Mouse (Mus musculus) Patski (cell line): ENCODE measurements at regions not wholly inside any gene's neighbourhood (a gene's known extent, or its start where the extent isn't known, plus 50 kb on each side); places are given as distances from the start of the nearest gene placed in this dataset.
"Not testable (repeated sequence)": the region's sequence is repeated elsewhere in the genome, so short reads cannot be mapped to it uniquely, and the experiment has no call there.

Experiments
- ATAC-seq: fragments of 100-300 bp; one replicate; pipeline ENCODE4 v1.8.0; 2021
- CTCF ChIA-PET: fragments of 350-600 bp; sonication (Branson Sonifier 250); formaldehyde crosslinking; loops from one replicate; lab custom pipeline; 2022; ENCODE audit warnings: inconsistent platforms; lab: Charles Lee
- POLR2A ChIA-PET: fragments of 350-600 bp; sonication (Branson Sonifier 250); formaldehyde crosslinking; loops from one replicate; lab custom pipeline; 2022; ENCODE audit warnings: antibody characterized with exemption, inconsistent platforms; lab: Charles Lee
- DNase-seq: peaks from one replicate; pipeline ENCODE4 v3.0.0-alpha.2; 2011; ENCODE audit warnings: low read depth, low spot score
- H3K27me3 ChIP-seq: fragments of 371-371 bp; one replicate; pipeline ENCODE4 v1.5.1; 2021
- CTCF ChIP-seq: fragments of 100-300 bp; IDR thresholded peaks from one replicate; pipeline ENCODE4 v1.5.1; 2021
- in situ Hi-C: fragments of 300-500 bp; cut with MboI; formaldehyde crosslinking; loops from 3 replicates; pipeline ENCODE4 v1.11.1; 2018; ENCODE audit warnings: low pct_unique_long_range_greater_than_20kb, mixed read lengths

DNA sequence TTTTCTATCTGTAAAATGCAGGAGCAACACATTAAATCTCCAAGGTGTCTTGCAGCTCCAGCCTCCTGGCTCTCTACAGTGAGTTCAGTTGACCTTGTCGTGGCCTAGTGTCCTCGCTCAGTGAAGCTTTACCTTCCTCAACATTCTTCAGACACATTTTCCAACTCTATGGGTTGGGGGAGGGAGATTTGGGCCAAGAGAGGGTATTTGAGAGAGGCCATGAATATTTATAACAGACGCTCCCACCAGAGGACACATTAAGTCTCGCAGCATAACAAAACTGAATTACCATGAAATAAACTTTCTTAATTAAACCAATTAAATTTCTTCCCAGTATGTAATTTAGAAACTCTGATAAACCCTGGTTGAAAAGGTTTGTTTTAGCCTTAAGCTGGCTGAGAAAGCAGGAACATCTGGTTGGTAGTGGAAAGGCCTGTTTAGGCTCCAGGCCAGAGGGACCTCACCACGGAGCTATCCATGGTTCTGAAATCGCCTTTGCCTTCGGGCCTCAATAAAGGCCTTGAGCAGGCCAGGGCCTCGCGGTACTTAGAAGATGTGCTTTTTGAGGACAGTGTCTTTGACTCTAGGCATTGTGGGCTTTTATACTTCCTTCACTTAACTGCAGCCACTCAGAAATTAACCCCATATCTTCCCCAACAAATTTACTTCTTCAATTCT, 109.9 kb downstream of the Dmrta2 start:
- ATAC-seq (no peak), DNase-seq (peak; percentile 44)
- in situ Hi-C loops = no loop called here
- H3K27me3 ChIP-seq = no peaks in the 10 kb centered on the region
- POLR2A ChIA-PET = no interaction called here
- no peak for TF ChIP-seq CTCF
- CTCF ChIA-PET = no interaction called here

GRCm38 (mm10) chr4:110093040-110093820, 115.4 kb downstream of the Dmrta2 start:
- no peak for TF ChIP-seq CTCF
- in situ Hi-C loops = no loop called here
- no peak for ATAC-seq
- CTCF ChIA-PET = interaction anchor here (0.9 to 1.0 kb wide), 3 partner anchors 9 to 35 kb away, joined by 3 read pairs; no protein-coding TSS in a partner anchor
- POLR2A ChIA-PET = interaction anchor here (0.6 kb wide), 1 partner anchor 1214 kb away, joined by 3 read pairs; no protein-coding TSS in a partner anchor
- DNase-seq = no peak
- H3K27me3 ChIP-seq = no peaks in the 10 kb centered on the region

- TF ChIP-seq CTCF = no peak
- ATAC-seq = no peak
- no peaks in the 10 kb centered on the region for H3K27me3 ChIP-seq
- in situ Hi-C loops = no loop called here
- ChIA-PET POLR2A (no interaction called here), CTCF (interaction anchor here (1.0 kb wide), 1 partner anchor 14 kb away, joined by 3 read pairs; no protein-coding TSS in a partner anchor)
- no peak for DNase-seq
These were observed 116.7 kb downstream of the Dmrta2 start for GRCm38 (mm10) chr4:110094541-110094940.

- ATAC-seq = no peak
- no peak for TF ChIP-seq CTCF
- POLR2A ChIA-PET = no interaction called here
These were observed 118.1 kb downstream of the Dmrta2 start for GRCm38 (mm10) chr4:110095760-110096593.

DNA sequence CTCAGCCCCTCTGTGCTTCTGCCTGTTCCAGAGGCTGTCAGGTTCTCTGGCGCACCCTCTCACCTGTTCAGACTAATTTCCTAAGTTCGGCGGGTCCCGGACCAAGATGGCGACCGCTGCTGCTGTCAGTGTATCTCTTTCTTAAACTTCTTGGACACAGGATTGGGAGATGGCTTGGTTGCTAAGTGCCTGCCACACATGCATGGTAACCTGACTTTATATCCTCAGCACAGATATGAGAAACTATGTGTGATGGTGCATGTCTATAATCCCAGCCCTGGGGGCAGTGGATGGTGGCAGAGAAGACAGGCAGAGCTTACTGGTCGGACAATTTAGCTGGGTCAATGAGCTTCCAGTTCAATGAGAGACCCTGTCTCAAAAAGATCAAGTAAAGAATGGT, 126.3 kb downstream of the Dmrta2 start:
- CTCF ChIA-PET, in situ Hi-C loops, POLR2A ChIA-PET, H3K27me3 ChIP-seq, ATAC-seq, DNase-seq: not testable (repeated sequence)

More at GRCm38 (mm10) chr4:110095760-110096593, 118.1 kb downstream of the Dmrta2 start:
- CTCF ChIA-PET = no interaction called here
- no peak for DNase-seq
- no peaks in the 10 kb centered on the region for H3K27me3 ChIP-seq
- in situ Hi-C loops = no loop called here

DNA sequence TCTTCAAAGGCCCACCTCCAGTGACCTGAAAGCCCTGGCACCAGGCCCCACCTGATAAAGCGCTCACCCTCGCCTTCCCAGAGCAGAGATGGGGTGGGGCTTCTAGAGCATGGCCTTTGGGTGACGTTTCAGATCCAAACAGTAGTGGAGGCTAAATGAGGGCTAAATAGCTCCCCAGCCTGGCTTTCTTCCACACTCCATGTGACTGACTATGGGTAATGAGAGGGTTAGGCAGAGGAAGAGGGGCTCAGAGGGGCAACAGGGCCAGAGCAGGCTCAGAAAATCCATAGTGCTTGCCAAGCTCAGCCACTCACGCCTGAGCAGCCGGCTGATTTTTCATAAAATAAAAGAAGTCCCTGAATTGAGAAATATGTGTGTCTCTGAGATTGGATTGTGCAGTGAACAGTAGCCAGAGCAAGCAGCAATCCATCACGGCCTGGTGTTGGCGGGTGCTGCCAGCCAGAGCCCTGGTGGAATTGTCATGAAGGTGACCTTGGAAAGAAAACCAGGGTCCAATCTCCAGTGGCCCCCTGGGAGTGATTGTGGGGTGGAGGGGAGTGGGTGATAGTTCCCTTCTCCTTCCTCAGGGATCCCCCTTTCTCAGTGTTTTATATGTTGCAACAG, 128.9 kb downstream of the Dmrta2 start:
- CTCF ChIA-PET = no interaction called here
- DNase-seq = no peak
- no peak for TF ChIP-seq CTCF
- POLR2A ChIA-PET = no interaction called here
- H3K27me3 ChIP-seq = no peaks in the 10 kb centered on the region
- in situ Hi-C loops = no loop called here
- ATAC-seq = no peak

- ATAC-seq (no peak), DNase-seq (no peak)
- peaks cover 9% of the 10 kb centered on the region for H3K27me3 ChIP-seq
- in situ Hi-C loops = no loop called here
- TF ChIP-seq CTCF = no peak
- CTCF ChIA-PET = interaction anchor here (1.5 kb wide), 1 partner anchor 10 kb away, joined by 4 read pairs; no protein-coding TSS in a partner anchor
- POLR2A ChIA-PET = no interaction called here
These were observed 141.6 kb downstream of the Dmrta2 start for GRCm38 (mm10) chr4:110119438-110119837.

DNA sequence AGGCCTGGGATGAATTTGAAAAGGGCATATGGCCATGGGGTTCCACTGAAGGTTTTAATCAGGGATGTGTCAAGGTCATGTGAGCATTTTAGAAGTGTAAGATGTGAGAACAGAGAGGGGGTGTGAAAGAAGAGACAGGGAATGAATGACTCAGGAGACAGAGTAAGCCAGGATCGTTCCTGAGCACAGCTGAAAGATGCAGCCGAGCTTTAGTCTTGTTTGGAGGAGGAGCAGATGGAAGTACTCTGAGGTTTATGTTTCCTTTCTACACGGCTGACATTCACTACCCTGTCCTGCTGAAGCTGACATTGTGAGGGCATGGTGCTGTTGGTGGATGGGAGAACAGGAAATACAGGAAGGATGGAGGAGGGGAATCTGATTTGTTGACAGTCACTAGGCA, 142.0 kb downstream of the Dmrta2 start:
- in situ Hi-C loops = no loop called here
- TF ChIP-seq CTCF = no peak
- ATAC-seq (no peak), DNase-seq (no peak)
- peaks cover 9% of the 10 kb centered on the region for H3K27me3 ChIP-seq
- CTCF ChIA-PET = interaction anchor here (1.5 kb wide), 1 partner anchor 9 kb away, joined by 4 read pairs; no protein-coding TSS in a partner anchor
- POLR2A ChIA-PET = no interaction called here

- POLR2A ChIA-PET = no interaction called here
- in situ Hi-C loops = no loop called here
These were observed 142.9 kb downstream of the Dmrta2 start for GRCm38 (mm10) chr4:110120761-110121160.

DNA sequence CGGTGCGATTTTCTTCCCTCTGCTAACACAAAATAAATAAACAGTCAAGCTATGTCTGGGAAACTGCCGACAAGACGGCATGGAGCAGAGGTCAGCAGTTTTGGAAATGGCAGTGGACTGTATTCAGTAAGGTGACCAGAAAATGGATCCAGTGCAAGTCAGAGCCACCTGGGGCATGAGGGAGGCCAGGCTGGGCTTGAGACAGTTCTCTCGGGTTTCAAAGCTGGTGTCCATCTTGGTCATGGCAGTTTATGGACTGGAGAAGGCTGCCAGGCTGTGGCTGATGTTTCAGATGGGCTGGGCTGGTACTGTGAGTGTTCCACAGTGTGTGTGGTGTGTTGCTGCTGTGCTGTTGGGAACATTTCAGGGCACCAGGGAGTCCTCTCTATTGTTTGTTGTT, 143.6 kb downstream of the Dmrta2 start:
- TF ChIP-seq CTCF = no peak
- ATAC-seq = no peak
- ChIA-PET CTCF (no interaction called here), POLR2A (no interaction called here)
- in situ Hi-C loops = no loop called here
- DNase-seq = no peak
- H3K27me3 ChIP-seq = peaks cover 9% of the 10 kb centered on the region

More at GRCm38 (mm10) chr4:110120761-110121160, 142.9 kb downstream of the Dmrta2 start:
- peaks cover 9% of the 10 kb centered on the region for H3K27me3 ChIP-seq
- ATAC-seq = no peak
- CTCF ChIA-PET = interaction anchor here (1.5 kb wide), 1 partner anchor 8 kb away, joined by 4 read pairs; no protein-coding TSS in a partner anchor
- TF ChIP-seq CTCF = no peak
- no peak for DNase-seq
